Mouse (Mus musculus) ES-Bruce4 (cell line): ENCODE measurements around the gene Fam92b. TPM values are rescaled to one million over a fixed set of nuclear protein-coding genes. Genes with fewer than 3 reads are reported as not detected.

Source experiments
- H3K27ac ChIP-seq: 2 replicates; pipeline ENCODE4 v1.5.1; 2012; ENCODE audit warnings: low read length, inconsistent platforms; ENCODE audit not compliant: insufficient read depth
- H3K27me3 ChIP-seq: 2 replicates; pipeline ENCODE4 v1.6.1; 2012; ENCODE audit warnings: mild to moderate bottlenecking, low read length, inconsistent platforms; ENCODE audit not compliant: control insufficient read depth, poor library complexity, insufficient read depth, severe bottlenecking
- H3K36me3 ChIP-seq: 2 replicates; pipeline ENCODE4 v1.6.1; 2012; ENCODE audit warnings: inconsistent platforms, mild to moderate bottlenecking, low read length, moderate library complexity; ENCODE audit not compliant: control insufficient read depth, poor library complexity, insufficient read depth, severe bottlenecking
- H3K4me1 ChIP-seq: one replicate; pipeline ENCODE4 v1.8.1; 2011; ENCODE audit warnings: low read length; ENCODE audit not compliant: control insufficient read depth, insufficient read depth
- H3K4me3 ChIP-seq: 2 replicates; pipeline ENCODE4 v1.5.1; 2011; ENCODE audit warnings: low read depth, mild to moderate bottlenecking, low read length
- H3K9ac ChIP-seq: 2 replicates; pipeline ENCODE4 v1.6.1; 2012; ENCODE audit warnings: low read depth, mild to moderate bottlenecking, inconsistent platforms; ENCODE audit not compliant: poor library complexity, severe bottlenecking
- H3K9me3 ChIP-seq: replicated peaks from 2 replicates; pipeline ENCODE4 v1.6.1; 2012; ENCODE audit warnings: mild to moderate bottlenecking, low read length, inconsistent platforms; ENCODE audit not compliant: control insufficient read depth, poor library complexity, insufficient read depth, severe bottlenecking
- CTCF ChIP-seq: IDR thresholded peaks from one replicate; pipeline ENCODE4 v1.8.1; 2011; ENCODE audit warnings: low read depth, low read length
- EP300 ChIP-seq: IDR thresholded peaks from 2 replicates; pipeline ENCODE4 v1.6.1; 2011; ENCODE audit warnings: low read depth, low read length; ENCODE audit not compliant: insufficient read depth
- POLR2A ChIP-seq: IDR thresholded peaks from one replicate; pipeline ENCODE4 v1.8.1; 2011; ENCODE audit warnings: low read length; ENCODE audit not compliant: insufficient read depth
- polyA plus RNA-seq: library from polyadenylated mRNA; stranded (reverse); fragments of >200 nt; gene quantifications from 2 replicates; pipeline ENCODE4 v1.2.4, GENCODE M21; 2011; ENCODE audit warnings: low read depth; ENCODE audit not compliant: missing spikeins, insufficient read depth, insufficient read length

Gene Fam92b
- polyA plus RNA-seq, 1 experiment, result not detected

GRCm38 (mm10) chr8:120140769-120141168 lies 36.5 kb downstream of the Fam92b start:
- no peak overlapping the region for H3K4me3 ChIP-seq
- TF ChIP-seq EP300, result no peak
- no peak for TF ChIP-seq CTCF
- no peak for TF ChIP-seq POLR2A
- H3K27ac ChIP-seq, result no peak overlapping the region
- H3K9ac ChIP-seq, result no peak overlapping the region
- no peaks in the 10 kb centered on the region for H3K36me3 ChIP-seq
- no peaks in the 10 kb centered on the region for H3K9me3 ChIP-seq
- no peaks in the 10 kb centered on the region for H3K27me3 ChIP-seq
- H3K4me1 ChIP-seq, result no peaks in the 10 kb centered on the region

DNA sequence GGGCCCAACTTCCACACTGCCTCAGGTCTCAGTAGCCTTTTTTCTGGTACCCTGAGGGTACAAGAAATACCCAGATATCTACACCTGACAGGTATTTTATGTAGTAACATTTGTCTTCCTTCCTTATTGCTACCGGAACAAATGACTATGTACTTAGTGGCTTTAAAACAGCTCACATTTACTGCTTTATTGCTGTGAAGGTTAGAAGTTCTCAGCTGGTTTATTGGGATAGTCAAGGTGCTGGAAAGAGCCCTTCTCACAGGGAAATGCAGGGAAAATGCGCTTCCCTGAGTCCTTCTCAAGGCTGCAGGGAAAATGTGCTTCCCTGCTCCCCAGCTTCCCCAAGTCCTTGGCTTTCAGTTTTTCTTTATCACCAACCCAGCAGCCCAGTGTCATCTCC lies 38.3 kb downstream of the Fam92b start:
- TF ChIP-seq EP300, result no peak
- TF ChIP-seq POLR2A, result no peak
- no peak for TF ChIP-seq CTCF
- Histone ChIP-seq H3K27ac (no peak overlapping the region), H3K9ac (no peak overlapping the region)

GRCm38 (mm10) chr8:120136618-120137017 lies 40.6 kb downstream of the Fam92b start:
- Histone ChIP-seq H3K9me3 (no peaks in the 10 kb centered on the region), H3K27ac (no peak overlapping the region), H3K36me3 (no peaks in the 10 kb centered on the region), H3K4me1 (no peaks in the 10 kb centered on the region), H3K4me3 (no peak overlapping the region), H3K9ac (no peak overlapping the region), H3K27me3 (no peaks in the 10 kb centered on the region)
- TF ChIP-seq POLR2A (no peak), EP300 (no peak), CTCF (no peak)

More for the DNA sequence above, 38.3 kb downstream of the Fam92b start:
- Histone ChIP-seq H3K27me3 (no peaks in the 10 kb centered on the region), H3K4me3 (no peak overlapping the region), H3K9me3 (no peaks in the 10 kb centered on the region), H3K36me3 (no peaks in the 10 kb centered on the region), H3K4me1 (no peaks in the 10 kb centered on the region)

- no peaks in the 10 kb centered on the region for H3K4me1 ChIP-seq
- TF ChIP-seq EP300 (no peak), POLR2A (no peak), CTCF (no peak)
- H3K27me3 ChIP-seq, result no peaks in the 10 kb centered on the region
- H3K4me3 ChIP-seq, result no peak overlapping the region
- H3K9ac ChIP-seq, result no peak overlapping the region
- H3K27ac ChIP-seq, result no peak overlapping the region
- no peaks in the 10 kb centered on the region for H3K9me3 ChIP-seq
- no peaks in the 10 kb centered on the region for H3K36me3 ChIP-seq
Observed at GRCm38 (mm10) chr8:120135687-120136086, 41.6 kb downstream of the Fam92b start.

GRCm38 (mm10) chr8:120133169-120133568 lies 44.1 kb downstream of the Fam92b start:
- Histone ChIP-seq H3K27me3 (no peaks in the 10 kb centered on the region), H3K36me3 (no peaks in the 10 kb centered on the region), H3K9ac (no peak overlapping the region), H3K4me3 (no peak overlapping the region), H3K4me1 (no peaks in the 10 kb centered on the region), H3K27ac (no peak overlapping the region), H3K9me3 (no peaks in the 10 kb centered on the region)
- TF ChIP-seq POLR2A (no peak), CTCF (no peak), EP300 (no peak)

- H3K27ac ChIP-seq, result no peak overlapping the region
- no peak overlapping the region for H3K4me3 ChIP-seq
- H3K4me1 ChIP-seq, result no peaks in the 10 kb centered on the region
- no peak for TF ChIP-seq EP300
- no peak for TF ChIP-seq CTCF
- TF ChIP-seq POLR2A, result no peak
- no peaks in the 10 kb centered on the region for H3K36me3 ChIP-seq
- no peak overlapping the region for H3K9ac ChIP-seq
- no peaks in the 10 kb centered on the region for H3K27me3 ChIP-seq
- no peaks in the 10 kb centered on the region for H3K9me3 ChIP-seq
Observed at GRCm38 (mm10) chr8:120131158-120131557, 46.1 kb downstream of the Fam92b start.
